Mouse (Mus musculus) neural tube, embryonic 15.5 days (tissue): Measurements from ENCODE around the gene D130043K22Rik. TPM values are rescaled to one million over a fixed set of nuclear protein-coding genes. Genes with fewer than 3 reads are reported as not detected.

Experiments
- ATAC-seq: fragments of 200-750 bp; cut with Nextera tagmentation; 2 replicates; pipeline ENCODE4 v1.8.0; 2017; ENCODE audit warnings: mild to moderate bottlenecking, moderate TSS enrichment, moderate library complexity; ENCODE audit not compliant: low FRiP score
- H3K27ac ChIP-seq: fragments of 300-500 bp; sonication (generic); replicated peaks from 2 replicates; pipeline ENCODE4 v1.5.1; 2015; ENCODE audit warnings: mild to moderate bottlenecking, inconsistent platforms
- H3K27me3 ChIP-seq: fragments of 300-500 bp; sonication (generic); replicated peaks from 2 replicates; pipeline ENCODE4 v1.6.1; 2015; ENCODE audit warnings: inconsistent platforms
- H3K36me3 ChIP-seq: fragments of 300-500 bp; sonication (generic); 2 replicates; pipeline ENCODE4 v1.6.1; 2015; ENCODE audit warnings: inconsistent platforms
- H3K4me1 ChIP-seq: fragments of 300-500 bp; sonication (generic); 2 replicates; pipeline ENCODE4 v1.6.1; 2015; ENCODE audit warnings: inconsistent platforms
- H3K4me2 ChIP-seq: fragments of 300-500 bp; sonication (generic); 2 replicates; pipeline ENCODE4 v1.6.1; 2015; ENCODE audit warnings: inconsistent platforms, mild to moderate bottlenecking, moderate library complexity
- H3K4me3 ChIP-seq: fragments of 300-500 bp; sonication (generic); replicated peaks from 2 replicates; pipeline ENCODE4 v1.5.1; 2015; ENCODE audit warnings: mild to moderate bottlenecking, inconsistent platforms
- H3K9ac ChIP-seq: fragments of 300-500 bp; sonication (generic); replicated peaks from 2 replicates; pipeline ENCODE4 v1.6.1; 2015; ENCODE audit warnings: mild to moderate bottlenecking, inconsistent platforms
- H3K9me3 ChIP-seq: fragments of 300-500 bp; sonication (generic); replicated peaks from 2 replicates; pipeline ENCODE4 v1.6.1; 2016; ENCODE audit warnings: inconsistent platforms
- WGBS: fragments of 180-500 bp; shearing (Covaris S2); methylation state at CpG from one replicate; pipeline ENCODE4 v1.1.7; 2015; ENCODE audit warnings: mixed read lengths; 5-methylcytosine and 5-hydroxymethylcytosine counted together
- polyA plus RNA-seq: library from polyadenylated mRNA; unstranded; fragments of >200 nt; fragmentation: Nextera tagmentation; extraction: Ambion mirVana; gene quantifications from 2 replicates; pipeline ENCODE4 v1.2.1, GENCODE M21; 2015

D130043K22Rik gene
- polyA plus RNA-seq, 1 experiment from 2014 or later, result 7.7 TPM

DNA sequence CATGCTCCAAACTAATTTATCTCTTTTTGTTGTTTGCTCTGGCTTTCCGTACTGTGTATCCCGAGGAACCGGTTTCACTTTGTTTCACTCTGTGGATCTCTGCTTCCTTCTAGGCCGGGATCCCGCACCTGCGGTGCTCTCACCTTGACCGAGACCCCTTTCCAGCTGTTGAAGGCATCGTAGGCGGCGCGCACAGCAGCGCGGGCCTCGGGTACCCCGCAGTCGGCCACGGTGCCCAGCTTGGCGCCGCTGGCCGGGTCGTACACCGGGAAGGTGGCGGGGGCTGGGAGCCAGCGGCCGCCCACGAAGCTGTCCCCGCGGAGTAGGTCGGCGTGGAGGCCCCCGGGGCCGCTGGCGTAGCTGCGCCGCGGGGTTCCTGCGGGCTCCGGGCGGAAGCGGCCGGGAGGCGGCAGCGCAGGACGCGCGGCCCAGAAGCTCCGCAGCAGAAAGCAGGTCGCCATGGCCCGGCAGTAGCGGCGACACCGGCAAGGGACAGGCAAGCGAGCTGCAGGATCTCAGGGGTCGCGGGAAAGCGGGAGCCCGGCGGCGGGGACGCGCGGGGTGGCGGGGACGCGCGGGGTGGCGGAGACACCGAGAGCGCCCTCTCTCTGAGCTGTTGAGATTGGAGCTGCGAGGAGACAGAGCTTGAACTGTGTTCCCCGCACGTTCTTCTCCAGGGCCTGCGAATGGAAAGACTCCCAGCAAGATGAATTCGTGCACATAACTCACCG is 92.3 kb downstream of the D130043K22Rik start, which contains the start of gene Aldh5a1:
TSS of gene Aldh5a1 (minus strand) at position 554 of the 731 bp plus-strand sequence.
- Histone ChIP-seq H3K36me3 (no peaks in the 10 kb centered on the region), H3K27me3 (no peaks in the 10 kb centered on the region), H3K27ac (peak within 1 kb of the TSS; percentile 91), H3K9me3 (no peaks in the 10 kb centered on the region), H3K4me1 (peaks cover 36% of the 10 kb centered on the region), H3K4me2 (peak within 1 kb of the TSS; percentile 72), H3K9ac (peak within 1 kb of the TSS; percentile 90), H3K4me3 (peak within 1 kb of the TSS; percentile 95)
- under 1% methylated on average over 75 of the region's 75 CpGs for WGBS
- peak; percentile 89 for ATAC-seq

DNA sequence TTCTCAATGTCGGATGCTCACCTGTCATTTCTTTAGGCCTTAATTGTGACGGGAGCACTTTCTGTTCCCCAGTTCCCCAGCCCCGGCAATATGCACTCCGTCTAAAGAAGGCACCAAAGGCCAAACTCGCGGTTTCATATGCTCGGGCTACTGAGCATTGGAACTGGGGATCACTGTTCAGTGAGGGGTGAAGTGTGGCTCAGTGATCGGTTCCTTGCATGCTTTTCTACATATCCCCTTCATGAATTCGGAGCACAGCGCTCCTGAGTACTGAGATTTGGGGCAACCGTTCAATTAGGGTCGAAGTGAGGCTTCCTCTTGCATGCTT is 92.9 kb downstream of the D130043K22Rik start:
- peaks cover 36% of the 10 kb centered on the region for H3K4me1 ChIP-seq
- peak overlapping the region; percentile 90 for H3K9ac ChIP-seq
- ATAC-seq, result peak; percentile 40
- H3K4me3 ChIP-seq, result peak overlapping the region; percentile 95
- peak overlapping the region; percentile 91 for H3K27ac ChIP-seq
- H3K36me3 ChIP-seq, result no peaks in the 10 kb centered on the region
- peak overlapping the region; percentile 72 for H3K4me2 ChIP-seq
- H3K27me3 ChIP-seq, result no peaks in the 10 kb centered on the region
- H3K9me3 ChIP-seq, result no peaks in the 10 kb centered on the region
- 13% methylated on average over 12 of the region's 12 CpGs for WGBS

DNA sequence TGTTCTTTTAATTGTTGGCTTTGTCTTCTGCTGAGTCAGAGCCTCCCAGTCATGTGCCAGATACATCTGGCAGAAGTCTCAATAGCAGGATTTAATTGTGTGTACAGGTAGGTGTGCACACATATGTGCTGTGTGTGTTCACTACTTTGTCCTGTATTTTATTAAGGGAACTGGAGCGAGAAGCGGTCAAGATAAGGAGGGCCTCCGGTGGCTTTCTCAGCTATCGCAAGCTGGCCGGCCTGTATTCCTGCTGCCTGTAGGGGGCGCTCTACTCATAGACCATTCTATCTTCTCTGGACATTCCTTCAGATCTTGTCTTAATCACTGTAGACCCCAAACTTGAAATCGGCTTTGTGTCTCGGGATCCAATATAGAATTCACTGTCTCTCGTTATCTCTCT is 93.7 kb downstream of the D130043K22Rik start:
- 33% methylated on average over 9 of the region's 9 CpGs for WGBS
- peak overlapping the region; percentile 72; the same call in 1 of the 2 replicates for H3K4me2 ChIP-seq
- no peaks in the 10 kb centered on the region for H3K36me3 ChIP-seq
- H3K9ac ChIP-seq, result no peak overlapping the region
- H3K4me1 ChIP-seq, result peaks cover 36% of the 10 kb centered on the region
- H3K4me3 ChIP-seq, result no peak overlapping the region
- no peak overlapping the region for H3K27ac ChIP-seq
- H3K27me3 ChIP-seq, result no peaks in the 10 kb centered on the region
- H3K9me3 ChIP-seq, result no peaks in the 10 kb centered on the region
- ATAC-seq, result no peak

DNA sequence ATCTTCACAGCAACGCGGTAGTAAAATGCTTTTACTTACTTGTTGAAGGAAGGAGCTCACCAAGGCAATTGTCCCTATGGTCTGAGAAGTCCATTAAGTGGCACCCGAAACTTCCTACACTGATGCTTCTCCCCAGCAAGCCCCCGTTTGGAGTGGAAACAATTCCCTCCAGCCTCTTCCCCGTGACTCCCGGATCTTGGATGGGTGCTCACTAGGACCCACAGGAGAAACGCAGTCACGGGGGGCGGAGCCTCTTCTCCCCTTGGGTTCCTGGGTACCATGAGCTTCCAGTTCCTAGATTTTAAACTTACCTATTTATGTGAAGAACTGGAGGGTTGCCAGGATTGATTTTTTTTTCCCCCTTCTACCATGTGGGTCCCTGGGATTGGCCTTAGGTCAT is 94.5 kb downstream of the D130043K22Rik start:
- Histone ChIP-seq H3K36me3 (no peaks in the 10 kb centered on the region), H3K4me3 (no peak overlapping the region), H3K9me3 (no peaks in the 10 kb centered on the region), H3K27me3 (no peaks in the 10 kb centered on the region), H3K4me1 (peaks cover 36% of the 10 kb centered on the region), H3K4me2 (no peak overlapping the region), H3K9ac (no peak overlapping the region), H3K27ac (no peak overlapping the region)
- no peak for ATAC-seq
- whole genome bisulfite sequencing, result 90% methylated on average over 9 of the region's 9 CpGs

DNA sequence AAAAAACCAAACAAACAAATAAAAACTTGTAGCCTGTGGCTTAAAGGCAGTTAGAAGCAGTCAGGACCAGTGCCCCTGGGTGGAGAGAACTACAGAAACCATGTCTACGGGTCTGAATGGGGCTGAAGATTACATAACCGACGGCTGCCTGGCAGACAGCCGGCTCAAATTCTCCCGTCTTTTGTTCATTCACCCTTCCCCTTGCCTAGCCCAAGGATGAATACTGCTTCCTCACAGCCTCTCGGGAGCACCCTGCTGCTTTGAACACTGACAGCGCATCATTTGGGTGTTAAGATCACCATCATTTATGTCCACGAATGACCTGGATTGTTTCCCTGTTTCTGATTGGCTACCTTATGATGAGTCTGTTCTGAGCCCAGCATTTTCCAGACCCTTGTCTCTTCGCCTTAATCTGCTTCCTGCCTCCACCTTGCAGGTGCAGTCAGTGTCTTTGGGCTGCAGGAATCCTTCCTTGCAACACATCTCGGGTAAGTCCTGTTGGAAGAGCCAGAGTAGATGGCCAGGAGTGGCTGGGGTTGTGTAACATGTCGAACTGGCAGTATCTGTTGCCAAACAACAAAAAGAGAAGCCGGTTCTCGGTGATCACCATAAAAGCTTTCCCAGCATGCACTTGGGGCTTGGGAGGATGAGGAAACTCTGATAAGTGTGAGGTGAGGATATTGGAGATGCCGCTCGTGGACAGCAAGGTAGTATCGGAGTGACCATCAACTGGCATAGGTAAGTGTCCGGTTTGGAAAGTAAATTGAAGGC is 97.8 kb downstream of the D130043K22Rik start, which contains the start of gene Gpld1:
TSS of gene Gpld1 (plus strand) at position 641 of the 771 bp plus-strand sequence.
- Histone ChIP-seq H3K4me3 (no peak within 1 kb of the TSS), H3K27me3 (no peaks in the 10 kb centered on the region), H3K27ac (no peak within 1 kb of the TSS), H3K4me1 (peaks cover 14% of the 10 kb centered on the region), H3K4me2 (peak within 1 kb of the TSS; percentile 11; the same call in 1 of the 2 replicates), H3K36me3 (no peaks in the 10 kb centered on the region), H3K9ac (no peak within 1 kb of the TSS), H3K9me3 (no peaks in the 10 kb centered on the region)
- no peak for ATAC-seq
- WGBS, result 44% methylated on average over 17 of the region's 17 CpGs

DNA sequence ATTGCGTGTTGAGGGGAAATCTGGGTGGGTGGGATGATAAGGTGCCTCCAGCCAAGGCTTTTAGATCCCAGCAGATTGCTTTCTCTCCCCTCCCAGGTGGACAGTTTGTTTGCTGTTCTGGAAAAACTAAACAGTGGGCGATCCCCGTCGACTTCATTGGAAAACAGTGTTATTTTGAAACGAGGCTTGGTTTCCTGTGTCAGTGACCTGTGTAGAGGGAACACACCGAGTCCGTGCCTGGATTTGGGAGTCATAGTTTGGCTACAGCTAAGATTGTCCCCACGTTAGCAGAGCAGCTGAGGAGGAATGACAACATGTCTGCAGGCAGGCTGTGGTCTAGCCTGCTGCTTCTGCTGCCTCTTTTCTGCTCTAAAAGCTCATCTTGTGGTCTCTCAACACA is 98.4 kb downstream of the D130043K22Rik start:
- no peaks in the 10 kb centered on the region for H3K36me3 ChIP-seq
- H3K9me3 ChIP-seq, result no peaks in the 10 kb centered on the region
- H3K4me2 ChIP-seq, result no peak overlapping the region
- peaks cover 8% of the 10 kb centered on the region for H3K4me1 ChIP-seq
- H3K27ac ChIP-seq, result no peak overlapping the region
- no peak for ATAC-seq
- no peak overlapping the region for H3K4me3 ChIP-seq
- H3K9ac ChIP-seq, result no peak overlapping the region
- H3K27me3 ChIP-seq, result no peaks in the 10 kb centered on the region
- WGBS, result 82% methylated on average over 8 of the region's 8 CpGs

DNA sequence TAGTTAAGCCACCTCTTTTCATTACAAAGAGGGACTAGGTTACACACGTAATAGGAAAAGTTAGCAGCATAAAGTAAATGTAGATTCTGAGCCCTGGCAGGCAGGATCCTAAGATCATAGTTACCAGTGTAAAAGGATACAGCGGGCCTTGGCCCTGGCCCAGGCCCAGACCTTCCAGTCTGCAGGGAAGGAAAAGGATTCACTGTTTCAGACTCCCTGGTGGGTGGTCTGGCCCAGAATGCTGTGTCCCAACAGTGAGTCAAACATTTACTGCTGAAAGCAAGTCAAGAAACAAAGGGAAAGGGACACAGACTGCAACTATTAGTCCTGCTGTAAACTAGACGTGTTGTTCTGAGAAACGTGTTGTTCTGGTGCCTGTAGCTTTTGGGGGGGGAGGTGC is 100.6 kb downstream of the D130043K22Rik start:
- Histone ChIP-seq H3K4me2 (no peak overlapping the region), H3K9me3 (no peaks in the 10 kb centered on the region), H3K4me3 (no peak overlapping the region), H3K4me1 (0 out of 2 replicates have a peak, but pooled peaks cover 3% of the 10 kb centered on the region), H3K36me3 (no peaks in the 10 kb centered on the region), H3K9ac (no peak overlapping the region), H3K27ac (no peak overlapping the region), H3K27me3 (no peaks in the 10 kb centered on the region)
- ATAC-seq, result peak; percentile 36; the same call in 1 of the 2 replicates
- WGBS, result 13% methylated on average over 4 of the region's 4 CpGs

DNA sequence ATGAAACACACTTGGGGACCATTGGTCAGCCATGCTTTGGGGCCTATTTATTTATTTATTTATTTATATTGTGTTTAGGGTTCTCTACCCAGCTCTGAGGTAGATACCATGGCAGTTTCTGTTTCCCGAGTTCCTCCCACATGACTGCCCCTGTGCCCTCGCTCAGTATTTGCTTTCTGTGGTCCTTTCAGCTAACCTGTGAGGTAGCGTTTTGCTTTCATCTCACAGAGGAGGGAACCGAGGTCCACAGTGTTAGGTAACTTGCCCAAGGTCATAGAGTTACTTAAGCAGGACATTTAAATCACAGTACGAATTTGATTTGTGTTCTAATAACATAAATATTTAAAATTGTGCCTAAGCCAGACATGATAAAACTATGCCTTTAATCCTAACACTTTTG is 102.2 kb downstream of the D130043K22Rik start:
- Histone ChIP-seq H3K36me3 (no peaks in the 10 kb centered on the region), H3K27me3 (no peaks in the 10 kb centered on the region), H3K9ac (no peak overlapping the region), H3K9me3 (no peaks in the 10 kb centered on the region), H3K4me1 (no peaks in the 10 kb centered on the region), H3K4me3 (no peak overlapping the region), H3K4me2 (no peak overlapping the region), H3K27ac (no peak overlapping the region)
- ATAC-seq, result no peak
- 89% methylated on average over 5 of the region's 5 CpGs for WGBS

DNA sequence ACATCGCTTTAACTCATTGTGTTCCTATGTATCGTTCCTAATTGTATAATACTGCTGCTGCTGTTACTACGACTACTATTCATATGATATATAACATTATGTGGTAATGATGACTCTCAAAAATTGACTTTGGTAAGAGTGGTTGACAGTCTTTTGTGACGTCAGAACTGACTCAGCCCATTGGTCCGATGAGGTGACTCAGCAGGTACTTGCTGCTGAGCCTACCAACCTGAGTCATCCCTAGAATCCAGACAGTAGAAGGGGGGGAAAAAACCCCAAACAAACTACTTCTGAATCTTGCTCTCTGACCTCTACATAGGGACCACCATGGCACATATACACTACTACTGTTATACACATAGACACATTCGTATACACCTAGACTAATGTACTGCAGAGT is 103.9 kb downstream of the D130043K22Rik start:
- Histone ChIP-seq H3K9ac (no peak overlapping the region), H3K36me3 (no peaks in the 10 kb centered on the region), H3K27ac (no peak overlapping the region), H3K4me3 (no peak overlapping the region), H3K27me3 (no peaks in the 10 kb centered on the region), H3K4me1 (no peaks in the 10 kb centered on the region), H3K4me2 (no peak overlapping the region), H3K9me3 (no peaks in the 10 kb centered on the region)
- no peak for ATAC-seq
- 93% methylated on average over 6 of the region's 6 CpGs for WGBS

Other genes starting within 250 kb of the D130043K22Rik start
- gene Armh2, start 103.9 kb upstream of the D130043K22Rik start, polyA plus RNA-seq, result not detected in 2 replicates
- gene Gmnn, start 83.2 kb upstream of the D130043K22Rik start, polyA plus RNA-seq, result 16.5 and 39.5 TPM in 2 replicates
- 16.0 and 20.0 TPM in 2 replicates for gene BC005537, start 43.5 kb upstream of the D130043K22Rik start, polyA plus RNA-seq
- 56.1 and 63.4 TPM in 2 replicates for gene Acot13, start 13.6 kb upstream of the D130043K22Rik start, polyA plus RNA-seq
- gene Tdp2, start 13.5 kb upstream of the D130043K22Rik start, polyA plus RNA-seq, result 30.7 and 35.8 TPM in 2 replicates
- 13.8 and 16.3 TPM in 2 replicates for gene Aldh5a1, start 92.5 kb downstream of the D130043K22Rik start, polyA plus RNA-seq
- gene Gpld1, start 98.0 kb downstream of the D130043K22Rik start, polyA plus RNA-seq, result 2.2 and 3.1 TPM in 2 replicates
- gene Mrs2, start 175.2 kb downstream of the D130043K22Rik start, polyA plus RNA-seq, result 14.9 and 15.8 TPM in 2 replicates
- gene Dcdc2a, start 210.9 kb downstream of the D130043K22Rik start, polyA plus RNA-seq, result 1.3 and 2.3 TPM in 2 replicates